Mouse (Mus musculus): Measurements from ENCODE around the gene Slc37a1. TPM values are rescaled to one million over a fixed set of nuclear protein-coding genes. Genes with fewer than 3 reads are reported as not detected.

The Slc37a1 gene
- polyA plus RNA-seq, 1 experiment from 2014 or later = 12.9 TPM

DNA sequence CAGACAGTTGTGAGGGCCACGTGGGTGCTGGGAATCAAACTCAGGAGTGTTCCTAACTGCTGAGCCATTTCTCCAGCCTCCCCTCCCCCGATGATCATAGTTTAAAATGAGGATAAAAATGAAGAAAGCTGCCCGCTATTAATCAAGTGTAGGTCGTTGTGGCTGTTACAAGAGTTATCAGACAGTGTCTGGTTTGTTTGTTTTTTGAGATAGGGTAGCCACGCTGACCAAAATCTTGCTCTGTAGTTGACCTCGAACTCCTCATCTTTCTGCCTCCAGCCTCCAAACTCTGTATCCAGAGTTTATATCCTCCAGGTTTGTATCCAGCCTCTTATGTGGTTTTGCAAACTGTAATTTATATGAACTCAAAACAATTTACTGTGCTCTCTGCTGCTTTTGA, 6.3 kb upstream of the Slc37a1 start:
- Histone ChIP-seq H3K9me3 (replicated peaks; ENCODE audit: control insufficient read depth, low read length, poor library complexity, severe bottlenecking) (no peaks in the 10 kb centered on the region), H3K4me2 (ENCODE audit: low read length) (no peak overlapping the region), H3K36me3 (ENCODE audit: control insufficient read depth, insufficient read depth, low read length) (no peaks in the 10 kb centered on the region), H3K27me3 (ENCODE audit: control insufficient read depth, insufficient read depth, low read depth, low read length) (no peaks in the 10 kb centered on the region), H3K27ac (ENCODE audit: low read length) (no peak overlapping the region), H3K4me3 (ENCODE audit: low read depth, low read length) (no peak overlapping the region), H3K9ac (ENCODE audit: low read depth, low read length) (no peak overlapping the region), H3K4me1 (ENCODE audit: control insufficient read depth, insufficient read depth, low read length) (peaks cover 10% of the 10 kb centered on the region)
- 82% methylated on average over 6 of the region's 6 CpGs for WGBS
- no peak for ATAC-seq

GRCm38 (mm10) chr17:31281830-31282686, 4.5 kb upstream of the Slc37a1 start:
- no peak for ATAC-seq

DNA sequence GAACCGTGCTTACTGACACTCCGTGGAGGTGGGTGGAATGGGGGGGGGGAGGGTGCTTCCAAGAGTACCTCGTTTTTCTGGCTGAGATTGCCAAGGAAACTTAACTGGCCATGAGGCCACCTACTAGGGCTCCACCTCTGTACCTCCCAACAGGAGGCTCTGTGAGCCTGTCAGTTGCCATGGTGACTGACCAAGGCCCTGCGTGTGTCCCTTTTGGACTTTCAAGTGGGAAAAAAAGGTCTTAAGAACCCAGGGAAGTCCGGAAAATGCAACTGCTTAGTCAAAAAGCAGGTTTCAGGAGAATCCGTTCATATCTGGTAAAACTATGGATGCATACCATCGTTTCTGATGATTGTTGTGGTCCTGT, 3.9 kb upstream of the Slc37a1 start:
- peak overlapping the region; percentile 13 for H3K4me2 ChIP-seq (ENCODE audit: low read length)
- H3K36me3 ChIP-seq (ENCODE audit: control insufficient read depth, insufficient read depth, low read length) = no peaks in the 10 kb centered on the region
- H3K9me3 ChIP-seq (replicated peaks; ENCODE audit: control insufficient read depth, low read length, poor library complexity, severe bottlenecking) = no peaks in the 10 kb centered on the region
- no peak overlapping the region for H3K9ac ChIP-seq (ENCODE audit: low read depth, low read length)
- H3K4me1 ChIP-seq (ENCODE audit: control insufficient read depth, insufficient read depth, low read length) = peaks cover 7% of the 10 kb centered on the region
- no peaks in the 10 kb centered on the region for H3K27me3 ChIP-seq (ENCODE audit: control insufficient read depth, insufficient read depth, low read depth, low read length)
- 5% methylated on average over 7 of the region's 7 CpGs for WGBS
- H3K27ac ChIP-seq (ENCODE audit: low read length) = no peak overlapping the region
- no peak overlapping the region for H3K4me3 ChIP-seq (ENCODE audit: low read depth, low read length)
- no peak for ATAC-seq

More at GRCm38 (mm10) chr17:31281830-31282686, 4.5 kb upstream of the Slc37a1 start:
- peak overlapping the region; percentile 13; the same call in 1 of the 2 replicates for H3K4me2 ChIP-seq (ENCODE audit: low read length)
- no peaks in the 10 kb centered on the region for H3K27me3 ChIP-seq (ENCODE audit: control insufficient read depth, insufficient read depth, low read depth, low read length)
- H3K36me3 ChIP-seq (ENCODE audit: control insufficient read depth, insufficient read depth, low read length) = no peaks in the 10 kb centered on the region
- 27% methylated on average over 19 of the region's 19 CpGs for WGBS
- H3K27ac ChIP-seq (ENCODE audit: low read length) = no peak overlapping the region
- no peak overlapping the region for H3K4me3 ChIP-seq (ENCODE audit: low read depth, low read length)
- peaks cover 10% of the 10 kb centered on the region for H3K4me1 ChIP-seq (ENCODE audit: control insufficient read depth, insufficient read depth, low read length)
- H3K9me3 ChIP-seq (replicated peaks; ENCODE audit: control insufficient read depth, low read length, poor library complexity, severe bottlenecking) = no peaks in the 10 kb centered on the region
- no peak overlapping the region for H3K9ac ChIP-seq (ENCODE audit: low read depth, low read length)

GRCm38 (mm10) chr17:31285867-31286266, 725 bp upstream of the Slc37a1 start:
- WGBS = 63% methylated on average over 2 of the region's 2 CpGs

DNA sequence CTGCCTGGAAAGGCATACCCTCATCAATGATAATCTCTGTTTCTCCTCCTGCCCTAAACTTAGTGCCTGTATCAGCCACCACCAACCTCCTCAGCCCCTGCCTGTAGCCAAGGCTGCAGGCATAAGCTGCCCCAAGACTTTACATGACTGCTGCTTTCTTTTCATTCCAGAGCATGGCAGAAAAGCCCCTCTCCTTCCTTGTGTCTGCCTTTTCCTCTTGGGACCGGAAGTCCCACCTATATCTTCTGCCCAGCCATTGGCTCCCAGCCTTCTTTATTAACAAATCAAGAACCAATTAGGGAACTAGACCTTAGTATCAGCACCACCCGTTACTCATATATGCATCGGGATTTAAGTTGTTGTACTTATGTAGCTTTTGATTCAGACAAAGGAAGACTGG, 624 bp downstream of the Slc37a1 start:
- ATAC-seq = no peak
- Histone ChIP-seq H3K4me1 (ENCODE audit: control insufficient read depth, insufficient read depth, low read length) (peaks cover 7% of the 10 kb centered on the region), H3K36me3 (ENCODE audit: control insufficient read depth, insufficient read depth, low read length) (no peaks in the 10 kb centered on the region), H3K4me3 (ENCODE audit: low read depth, low read length) (no peak overlapping the region), H3K9ac (ENCODE audit: low read depth, low read length) (no peak overlapping the region), H3K9me3 (replicated peaks; ENCODE audit: control insufficient read depth, low read length, poor library complexity, severe bottlenecking) (no peaks in the 10 kb centered on the region), H3K27me3 (ENCODE audit: control insufficient read depth, insufficient read depth, low read depth, low read length) (no peaks in the 10 kb centered on the region), H3K4me2 (ENCODE audit: low read length) (no peak overlapping the region), H3K27ac (ENCODE audit: low read length) (no peak overlapping the region)
- WGBS = 89% methylated on average over 3 of the region's 3 CpGs

More at GRCm38 (mm10) chr17:31285867-31286266, 725 bp upstream of the Slc37a1 start:
- Histone ChIP-seq H3K36me3 (ENCODE audit: control insufficient read depth, insufficient read depth, low read length) (no peaks in the 10 kb centered on the region), H3K9me3 (replicated peaks; ENCODE audit: control insufficient read depth, low read length, poor library complexity, severe bottlenecking) (no peaks in the 10 kb centered on the region), H3K27me3 (ENCODE audit: control insufficient read depth, insufficient read depth, low read depth, low read length) (no peaks in the 10 kb centered on the region), H3K4me3 (ENCODE audit: low read depth, low read length) (no peak overlapping the region), H3K27ac (ENCODE audit: low read length) (no peak overlapping the region), H3K4me1 (ENCODE audit: control insufficient read depth, insufficient read depth, low read length) (peaks cover 7% of the 10 kb centered on the region), H3K4me2 (ENCODE audit: low read length) (no peak overlapping the region), H3K9ac (ENCODE audit: low read depth, low read length) (no peak overlapping the region)
- no peak for ATAC-seq

GRCm38 (mm10) chr17:31288999-31289726, 2.6 kb downstream of the Slc37a1 start:
- Histone ChIP-seq H3K4me1 (ENCODE audit: control insufficient read depth, insufficient read depth, low read length) (no peaks in the 10 kb centered on the region), H3K4me2 (ENCODE audit: low read length) (no peak overlapping the region), H3K9ac (ENCODE audit: low read depth, low read length) (no peak overlapping the region), H3K27me3 (ENCODE audit: control insufficient read depth, insufficient read depth, low read depth, low read length) (no peaks in the 10 kb centered on the region), H3K4me3 (ENCODE audit: low read depth, low read length) (no peak overlapping the region), H3K9me3 (replicated peaks; ENCODE audit: control insufficient read depth, low read length, poor library complexity, severe bottlenecking) (no peaks in the 10 kb centered on the region), H3K27ac (ENCODE audit: low read length) (no peak overlapping the region), H3K36me3 (ENCODE audit: control insufficient read depth, insufficient read depth, low read length) (no peaks in the 10 kb centered on the region)
- 61% methylated on average over 7 of the region's 7 CpGs for WGBS
- ATAC-seq = no peak

- no peak overlapping the region for H3K4me3 ChIP-seq (ENCODE audit: low read depth, low read length)
- H3K9me3 ChIP-seq (replicated peaks; ENCODE audit: control insufficient read depth, low read length, poor library complexity, severe bottlenecking) = no peaks in the 10 kb centered on the region
- H3K36me3 ChIP-seq (ENCODE audit: control insufficient read depth, insufficient read depth, low read length) = no peaks in the 10 kb centered on the region
- no peaks in the 10 kb centered on the region for H3K27me3 ChIP-seq (ENCODE audit: control insufficient read depth, insufficient read depth, low read depth, low read length)
- H3K4me2 ChIP-seq (ENCODE audit: low read length) = no peak overlapping the region
- peaks cover 3% of the 10 kb centered on the region; the same call in 1 of the 2 replicates for H3K4me1 ChIP-seq (ENCODE audit: control insufficient read depth, insufficient read depth, low read length)
- no peak for ATAC-seq
- no peak overlapping the region for H3K27ac ChIP-seq (ENCODE audit: low read length)
- H3K9ac ChIP-seq (ENCODE audit: low read depth, low read length) = no peak overlapping the region
Measured at GRCm38 (mm10) chr17:31290311-31290710, 3.7 kb downstream of the Slc37a1 start.

DNA sequence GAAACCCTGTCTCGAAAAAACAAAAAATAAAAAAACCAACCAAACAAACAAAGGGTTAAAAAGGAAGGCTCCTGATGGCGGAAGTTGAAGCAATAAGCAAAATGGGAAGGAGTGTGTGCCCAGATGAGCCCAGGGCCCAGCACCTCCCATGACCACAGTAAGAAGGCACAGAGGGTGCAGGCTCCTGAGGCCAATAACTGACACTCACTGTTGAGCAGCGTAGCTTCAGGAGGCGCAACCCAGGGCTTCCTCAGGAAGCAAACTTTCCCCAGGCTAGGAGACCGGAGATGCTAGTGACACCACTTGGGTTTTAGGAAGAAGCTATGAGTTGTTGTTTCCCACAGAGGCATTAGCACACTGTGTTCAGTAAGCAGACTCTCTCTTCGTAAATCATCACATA, 4.3 kb downstream of the Slc37a1 start:
- Histone ChIP-seq H3K4me2 (ENCODE audit: low read length) (no peak overlapping the region), H3K4me3 (ENCODE audit: low read depth, low read length) (no peak overlapping the region), H3K4me1 (ENCODE audit: control insufficient read depth, insufficient read depth, low read length) (peaks cover 7% of the 10 kb centered on the region; the same call in 1 of the 2 replicates), H3K36me3 (ENCODE audit: control insufficient read depth, insufficient read depth, low read length) (no peaks in the 10 kb centered on the region), H3K9me3 (replicated peaks; ENCODE audit: control insufficient read depth, low read length, poor library complexity, severe bottlenecking) (no peaks in the 10 kb centered on the region), H3K27ac (ENCODE audit: low read length) (no peak overlapping the region), H3K9ac (ENCODE audit: low read depth, low read length) (no peak overlapping the region), H3K27me3 (ENCODE audit: control insufficient read depth, insufficient read depth, low read depth, low read length) (no peaks in the 10 kb centered on the region)
- 74% methylated on average over 6 of the region's 6 CpGs for WGBS
- ATAC-seq = no peak

Data from midbrain, embryonic 16.5 days (tissue).